Mouse (Mus musculus) myocyte (in vitro differentiated cells): ENCODE measurements around the gene Slc4a11.

Source experiments
- CEBPB ChIP-seq: IDR thresholded peaks from 2 replicates; pipeline ENCODE4 v1.6.1; 2011; ENCODE audit warnings: mild to moderate bottlenecking, moderate library complexity; ENCODE audit not compliant: poor library complexity, insufficient read depth, severe bottlenecking
- E2F4 ChIP-seq: IDR thresholded peaks from one replicate; pipeline ENCODE4 v1.6.1; 2011; ENCODE audit warnings: mild to moderate bottlenecking, control low read depth, moderate library complexity; ENCODE audit not compliant: insufficient read depth
- MAX ChIP-seq: IDR thresholded peaks from one replicate; pipeline ENCODE4 v1.6.1; 2011; ENCODE audit warnings: low read depth, mild to moderate bottlenecking, control low read depth
- MYOG ChIP-seq, 3 experiments: IDR thresholded peaks; one replicate each; pipeline ENCODE4 v1.6.1; 2011; ENCODE audit warnings: control low read depth in 2 of 3, low read depth in 2 of 3, mild to moderate bottlenecking in 2 of 3; ENCODE audit not compliant: insufficient read length in 2 of 3, control insufficient read depth in 1 of 3, insufficient read depth in 1 of 3
- POLR2A ChIP-seq: IDR thresholded peaks from one replicate; pipeline ENCODE4 v1.6.1; 2011; ENCODE audit warnings: low read depth, mild to moderate bottlenecking, control low read depth, moderate library complexity; ENCODE audit not compliant: insufficient read length
- REST ChIP-seq: IDR thresholded peaks from one replicate; pipeline ENCODE4 v1.6.1; 2011; ENCODE audit warnings: mild to moderate bottlenecking, control low read depth, moderate library complexity; ENCODE audit not compliant: insufficient read depth, insufficient read length
- TCF3 ChIP-seq: IDR thresholded peaks from one replicate; pipeline ENCODE4 v1.6.1; 2011; ENCODE audit warnings: low read depth, control low read depth; ENCODE audit not compliant: insufficient read length
- USF1 ChIP-seq: IDR thresholded peaks from one replicate; pipeline ENCODE4 v1.6.1; 2011; ENCODE audit warnings: low read depth, mild to moderate bottlenecking, control low read depth, moderate library complexity

- TF ChIP-seq MYOG (IDR thresholded peaks at IDR 0.05; ENCODE audit: control insufficient read depth in 1 of 3, insufficient read depth in 1 of 3, insufficient read length in 2 of 3, low read depth in 2 of 3), result no peak
- TF ChIP-seq E2F4, result no peak
- peak; percentile 81 for TF ChIP-seq POLR2A
- TF ChIP-seq TCF3, result no peak
- no peak for TF ChIP-seq USF1
- TF ChIP-seq CEBPB, result no peak
- no peak for TF ChIP-seq MAX
- TF ChIP-seq REST, result no peak
Measured at GRCm38 (mm10) chr2:130667559-130667958, 29.8 kb downstream of the Slc4a11 start, which contains the start of gene Itpa.
